Mouse (Mus musculus) c-Kit-positive CD71-positive TER-119-positive erythroid progenitor cells, embryonic 14.5 days (primary cell): Measurements from ENCODE around the gene Pnck.

Experiments used
- DNase-seq: peaks from one replicate; pipeline ENCODE4 v3.0.0-alpha.2; 2013; ENCODE audit warnings: low spot score

Gene Pnck

DNA sequence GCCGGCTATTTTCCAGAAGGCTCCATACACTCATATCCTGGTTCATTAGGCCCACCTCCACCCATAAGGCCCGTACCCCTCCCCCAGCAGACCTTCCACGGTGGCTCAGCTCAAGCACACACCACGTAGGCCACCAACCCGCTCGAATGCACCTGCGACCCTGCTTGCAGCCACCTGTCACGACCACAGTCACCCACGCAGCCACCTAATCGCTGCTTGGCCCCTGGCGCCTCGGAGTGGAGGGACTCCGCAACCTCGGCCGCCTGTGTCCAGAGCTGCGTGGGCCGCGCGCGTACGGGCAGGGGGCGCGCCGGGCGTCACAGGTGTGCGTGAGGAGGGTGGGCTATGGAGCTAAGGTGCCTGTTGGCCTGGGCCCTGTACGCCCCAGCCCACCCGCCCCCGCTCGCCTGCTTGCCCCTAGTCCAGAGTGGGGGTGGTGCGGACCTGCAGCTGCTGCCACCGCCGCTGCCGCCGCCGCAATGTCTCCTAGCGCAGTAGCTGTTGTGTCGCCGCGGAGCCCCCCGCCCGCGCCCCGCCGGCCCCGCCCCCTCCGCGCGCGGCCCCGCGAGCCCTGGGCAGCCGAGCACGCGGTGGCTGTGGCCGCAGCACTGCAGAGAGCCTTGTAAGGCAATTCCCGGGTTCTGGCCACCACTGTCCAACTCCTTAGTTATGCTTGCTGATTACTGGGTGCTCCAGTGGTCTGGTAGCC is at the start of gene Pnck:
Gene Pnck (minus strand): TSS at position 543 of the 709 bp plus-strand sequence.
- no peak for DNase-seq

DNA sequence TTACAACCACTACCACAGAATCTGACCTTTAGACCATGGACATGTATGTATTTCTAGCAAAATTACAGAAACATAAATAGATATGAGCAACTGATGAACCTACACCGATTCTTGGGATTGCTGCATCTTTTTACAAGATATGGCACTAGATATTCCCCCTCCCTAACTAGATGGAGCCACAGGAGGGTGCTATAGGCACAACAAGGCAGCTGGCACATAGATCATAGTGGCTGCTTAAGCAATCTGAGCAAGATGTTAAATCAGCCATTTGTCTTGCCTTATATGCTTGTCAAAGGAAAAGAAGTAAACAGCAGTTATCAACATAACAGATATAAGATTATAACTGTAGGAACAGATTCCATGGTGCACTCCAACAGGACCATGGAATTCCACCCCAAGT is 40.6 kb upstream of the Pnck start:
- DNase-seq = no peak

- DNase-seq = peak; percentile 28
Measured at GRCm38 (mm10) chrX:73690917-73691629, 31.2 kb upstream of the Pnck start.

- no peak for DNase-seq
Measured at GRCm38 (mm10) chrX:73685629-73686028, 25.7 kb upstream of the Pnck start.

DNA sequence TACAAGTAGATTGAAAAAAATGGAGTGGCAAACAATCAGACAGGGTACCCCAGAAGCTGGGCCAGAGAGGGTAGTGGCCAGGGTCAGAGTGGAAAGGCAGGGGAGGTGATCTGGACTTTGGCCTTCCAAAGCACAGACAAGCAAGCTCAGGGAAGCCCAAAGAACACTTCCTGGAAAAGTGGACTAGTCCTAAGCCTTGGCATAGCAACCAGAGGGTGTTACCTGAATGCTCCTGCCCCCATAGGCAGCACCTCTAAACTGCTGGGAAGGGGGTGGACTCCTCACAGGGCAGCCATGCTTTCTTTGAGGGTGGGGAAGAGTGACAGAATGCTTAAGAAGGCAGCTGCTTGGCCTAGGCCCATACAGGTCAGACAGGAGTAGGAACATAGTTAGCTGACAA is 25.1 kb upstream of the Pnck start:
- DNase-seq = no peak

GRCm38 (mm10) chrX:73684156-73684555 is 24.2 kb upstream of the Pnck start:
- DNase-seq = no peak

DNA sequence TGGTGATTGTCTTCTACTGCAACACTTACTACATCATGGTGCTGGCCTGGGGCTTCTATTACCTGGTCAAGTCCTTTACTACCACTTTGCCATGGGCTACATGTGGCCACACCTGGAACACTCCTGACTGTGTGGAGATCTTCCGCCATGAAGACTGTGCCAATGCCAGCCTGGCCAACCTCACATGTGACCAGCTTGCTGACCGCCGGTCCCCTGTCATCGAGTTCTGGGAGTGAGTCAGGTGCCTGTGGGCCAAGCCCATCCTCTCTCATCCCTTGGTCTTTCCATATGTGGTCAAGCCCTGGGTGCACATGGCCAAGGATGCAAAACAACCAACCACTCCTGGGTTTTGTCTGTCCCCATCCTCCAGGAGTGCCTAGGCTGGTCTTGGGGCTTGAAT is 16.8 kb upstream of the Pnck start:
- no peak for DNase-seq

GRCm38 (mm10) chrX:73675231-73675630 is 15.3 kb upstream of the Pnck start:
- DNase-seq = no peak

DNA sequence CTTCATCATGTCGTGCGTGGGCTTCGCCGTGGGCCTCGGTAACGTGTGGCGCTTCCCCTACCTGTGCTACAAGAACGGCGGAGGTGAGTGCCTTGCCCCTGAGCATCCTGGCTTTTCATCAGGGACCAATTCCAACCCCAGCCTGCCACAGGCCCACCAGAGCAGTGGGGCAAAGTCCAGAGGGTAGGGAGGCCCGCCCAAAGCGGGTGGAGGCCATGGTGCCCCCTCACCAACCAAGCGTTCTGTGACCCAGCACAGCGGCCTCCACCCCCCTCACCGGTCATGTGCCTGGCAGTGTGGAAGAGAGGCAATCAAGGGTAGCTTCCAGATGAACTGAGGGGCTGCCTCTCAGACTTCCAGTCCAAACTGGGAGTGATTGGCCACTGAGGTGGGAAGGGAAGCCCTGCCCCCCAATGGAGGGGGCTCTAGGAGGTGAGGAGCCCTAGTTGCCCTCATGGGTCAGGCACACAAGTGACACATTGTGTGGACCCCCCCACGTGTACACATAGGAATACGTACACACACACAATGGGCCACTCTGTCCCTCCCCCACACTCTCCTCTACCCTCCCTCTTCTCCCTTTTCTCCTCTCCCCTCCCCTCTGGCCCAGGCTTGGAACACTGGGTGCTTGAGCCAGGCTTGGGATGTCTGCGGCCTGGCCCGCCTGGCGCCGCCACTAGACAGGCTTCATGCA is 14.2 kb upstream of the Pnck start:
- DNase-seq = no peak

GRCm38 (mm10) chrX:73673619-73673967 is 13.7 kb upstream of the Pnck start:
- no peak for DNase-seq

GRCm38 (mm10) chrX:73672879-73673618 is 13.1 kb upstream of the Pnck start, which contains the start of gene Slc6a8:
Gene Slc6a8, plus strand, starts transcription at chrX:73673150.
- no peak for DNase-seq

DNA sequence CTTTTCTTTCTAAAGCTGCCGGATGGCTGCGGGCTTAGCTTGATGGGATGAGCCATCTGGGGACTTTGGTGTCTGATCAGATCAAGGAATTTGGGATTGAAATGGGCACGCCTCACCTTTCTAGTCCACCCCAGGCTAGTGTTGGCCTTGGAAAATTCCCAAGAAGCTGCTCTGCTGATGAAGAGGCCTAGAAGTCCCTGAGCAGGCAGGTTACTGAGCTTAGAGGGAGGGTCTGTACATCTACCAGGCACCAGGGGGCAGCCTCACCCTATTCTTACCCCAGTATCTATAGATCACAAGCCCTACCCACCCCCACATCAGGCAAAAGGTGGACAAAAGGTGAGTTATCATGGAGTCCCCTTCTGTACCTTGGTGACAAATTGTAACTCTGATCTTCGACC is 12.1 kb upstream of the Pnck start:
- DNase-seq = no peak

- no peak for DNase-seq
Measured at GRCm38 (mm10) chrX:73663143-73663542, 3.2 kb upstream of the Pnck start.

GRCm38 (mm10) chrX:73660284-73660665 is 358 bp upstream of the Pnck start:
- no peak for DNase-seq

DNA sequence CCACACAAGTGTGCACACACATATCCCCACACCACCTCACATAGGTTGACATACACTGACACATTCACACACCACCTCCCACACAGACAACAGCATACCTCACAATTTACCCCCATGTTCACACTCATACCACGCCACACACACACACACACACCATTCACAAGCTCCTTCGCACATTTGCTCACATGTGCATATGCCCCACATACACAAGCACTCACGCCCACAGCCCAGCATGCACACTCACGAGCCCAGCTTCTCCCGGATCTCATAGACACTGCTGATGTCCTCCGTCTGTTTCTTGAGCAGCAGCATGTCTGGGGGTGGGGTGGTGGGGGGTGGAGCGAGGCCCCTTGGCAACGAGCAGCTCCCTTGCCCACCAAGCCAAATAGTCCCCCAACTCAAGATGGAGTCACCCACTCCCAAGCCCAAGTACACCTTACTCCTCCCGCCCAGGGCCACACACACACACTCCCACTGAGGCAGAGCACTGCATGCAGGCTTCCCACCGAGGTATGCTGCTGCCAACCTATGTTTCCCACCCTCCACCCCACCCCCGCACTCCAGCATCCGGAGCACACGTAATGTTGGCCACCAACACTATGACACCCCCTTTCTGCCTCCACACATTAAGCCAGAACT is 862 bp downstream of the Pnck start:
- no peak for DNase-seq

DNA sequence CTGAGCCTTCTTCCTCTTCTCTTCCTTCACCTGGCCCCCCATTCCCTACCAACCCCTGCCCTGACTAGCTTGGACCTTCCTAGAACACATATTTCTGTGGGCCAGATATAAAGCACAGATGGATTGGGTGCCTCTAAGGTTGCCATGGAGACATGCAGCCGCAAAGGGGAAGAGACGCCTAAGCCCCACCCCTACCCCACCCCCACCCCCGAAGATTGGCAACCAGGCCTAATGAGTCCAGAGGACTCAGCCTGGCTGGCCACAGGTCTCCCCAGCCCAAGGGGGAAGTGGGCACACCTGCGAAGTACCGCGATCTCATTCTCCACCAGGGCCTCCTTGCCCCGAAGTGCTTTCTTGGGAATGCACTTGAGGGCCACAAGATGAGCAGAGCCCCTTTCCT is 1.5 kb downstream of the Pnck start:
- no peak for DNase-seq

DNA sequence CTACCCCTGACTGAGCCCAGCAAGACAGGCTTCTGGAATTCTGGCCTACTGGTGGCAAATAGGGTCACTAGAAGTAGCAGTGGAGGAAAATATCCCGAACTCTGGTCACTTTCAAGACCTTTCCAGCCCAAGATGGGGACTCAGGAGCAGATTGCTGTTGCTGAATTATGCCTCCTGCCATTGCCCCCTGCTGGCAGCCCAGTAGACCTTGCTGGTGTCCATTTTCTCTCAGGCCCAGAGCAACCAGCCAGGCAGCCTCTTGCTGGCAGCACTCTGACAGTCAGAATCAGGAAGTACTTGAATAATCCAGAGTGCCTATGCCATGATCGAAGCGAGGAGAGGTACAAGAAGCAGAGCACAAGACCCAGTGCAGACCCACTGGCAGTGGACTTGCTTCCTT is 4.4 kb downstream of the Pnck start:
- DNase-seq = peak; percentile 11

DNA sequence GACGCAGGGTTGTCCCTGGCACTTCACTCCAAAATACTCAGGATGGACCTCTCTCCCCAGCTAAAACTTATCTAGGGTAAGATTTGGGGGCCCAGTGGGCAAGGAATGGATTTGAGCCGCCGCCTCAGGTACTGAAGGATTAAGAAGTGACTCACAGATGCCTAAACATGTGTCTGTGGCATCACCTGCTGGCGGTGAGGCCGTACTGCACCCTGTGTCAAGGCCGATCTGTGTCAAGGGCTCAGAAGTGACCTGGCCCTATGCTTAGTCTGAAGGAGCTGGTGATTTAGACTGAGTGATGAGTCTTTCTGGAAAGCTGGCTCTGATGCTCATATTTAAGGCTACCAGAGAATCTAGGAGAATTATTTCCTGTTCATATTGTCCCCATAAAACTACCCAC is 5.7 kb downstream of the Pnck start:
- peak; percentile 56 for DNase-seq

DNA sequence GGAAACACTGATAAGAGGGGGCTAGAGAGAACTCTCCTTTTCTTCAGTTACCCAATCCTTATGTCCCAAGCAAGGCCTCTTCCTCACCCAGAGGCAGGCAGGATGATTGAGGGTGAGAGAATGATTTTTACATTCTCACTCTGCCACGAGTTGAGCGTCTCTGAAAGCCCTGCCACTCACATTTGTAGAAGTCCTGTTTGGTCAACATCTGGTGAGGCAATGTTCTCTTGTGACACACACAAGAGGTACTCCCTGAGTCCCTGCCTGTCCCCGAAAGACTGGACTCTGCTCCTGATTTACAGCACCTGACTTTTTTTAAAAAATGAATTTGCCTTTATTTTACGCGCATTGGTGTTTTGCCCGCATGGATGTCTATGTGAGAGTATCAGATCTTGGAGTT is 6.5 kb downstream of the Pnck start:
- no peak for DNase-seq

DNA sequence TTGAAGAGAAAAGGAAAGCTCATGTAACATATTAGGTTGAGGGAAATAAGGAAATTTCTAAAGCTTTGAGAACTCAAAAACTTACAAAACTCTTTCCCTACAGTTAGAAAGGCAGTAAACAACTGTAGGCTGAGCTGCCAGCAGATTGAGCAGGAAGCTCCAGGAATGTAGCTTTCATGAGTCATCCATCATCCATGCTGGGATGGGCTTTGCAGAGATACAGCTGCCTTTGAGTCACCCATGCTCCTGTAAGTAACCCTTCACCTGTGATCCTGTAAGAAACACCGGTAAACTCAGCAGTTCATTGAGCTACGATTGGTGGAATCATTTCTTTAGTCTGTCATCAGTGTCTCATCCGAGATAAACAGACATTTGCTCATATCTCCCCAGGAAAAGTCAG is 9.0 kb downstream of the Pnck start:
- DNase-seq = no peak

- DNase-seq = no peak
Measured at GRCm38 (mm10) chrX:73645121-73645520, 14.8 kb downstream of the Pnck start.

DNA sequence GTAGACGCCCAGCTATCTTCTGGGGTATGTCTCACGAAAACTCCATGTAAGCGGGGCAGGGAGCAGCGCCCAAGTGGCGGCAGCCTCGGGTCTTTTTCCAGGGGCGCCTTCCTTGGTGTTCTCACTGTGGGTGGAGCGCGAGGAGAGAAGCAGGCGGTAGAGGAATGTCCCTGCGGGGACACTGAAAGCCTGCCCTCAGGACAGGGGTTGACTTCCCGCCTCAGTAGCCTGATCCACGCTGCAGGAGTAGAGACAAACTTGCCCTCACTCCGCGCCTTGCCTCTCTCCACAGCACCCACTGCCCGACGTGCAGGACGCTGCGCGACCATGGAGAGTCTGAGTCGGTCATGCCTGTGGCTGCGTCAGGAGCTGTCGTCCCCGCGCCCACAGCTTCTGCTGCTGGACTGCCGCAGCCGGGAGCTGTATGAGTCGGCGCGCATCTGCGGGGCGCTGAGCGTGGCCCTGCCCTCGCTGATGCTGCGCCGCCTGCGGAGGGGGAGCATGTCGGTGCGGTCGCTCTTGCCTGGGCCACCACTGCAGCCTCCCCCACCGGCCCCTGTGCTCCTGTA is 19.9 kb downstream of the Pnck start:
- no peak for DNase-seq
